In the genomic region with DNA sequence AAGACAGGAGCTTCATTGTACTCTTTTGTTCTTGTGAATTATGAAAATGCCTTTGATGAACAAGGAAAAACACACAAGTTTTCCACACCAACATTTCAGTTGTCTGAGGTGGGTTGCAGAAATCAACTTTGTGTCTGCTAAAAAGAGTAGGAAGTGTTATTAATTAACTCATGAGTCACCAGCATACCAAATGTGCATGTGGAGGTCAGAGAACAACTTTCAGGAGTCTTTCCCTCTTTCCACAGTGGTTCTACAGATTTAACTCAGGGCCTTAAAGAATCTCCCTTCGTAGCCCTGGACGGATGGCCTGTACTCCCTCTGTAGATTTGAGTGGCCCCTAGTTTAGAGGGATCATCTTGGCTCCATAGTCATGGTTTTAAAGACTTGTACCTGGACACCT, we compare ENCODE assay signal across 15 mouse cellular contexts. TPM values are rescaled to one million over a fixed set of nuclear protein-coding genes. Genes with fewer than 3 reads are reported as not detected.
"Had no signal": no experiment of that assay in that cellular context is flagged by ENCODE, and none has a peak within 500 bp of the region (broad histone marks: within the 10 kb centered on the region; RNA-seq: fewer than 3 reads in every experiment).

No protein-coding gene starts in this region.

- H3K27ac ChIP-seq: hindbrain, embryonic 13.5 days; hindbrain, postnatal 0 days; layer of hippocampus, adult 2 months; limb, embryonic 12.5 days; liver, embryonic 13.5 days; lung, embryonic 15.5 days; macrophage; midbrain, embryonic 15.5 days; neural tube, embryonic 12.5 days had no signal

- ATAC-seq: hindbrain, postnatal 0 days; liver, postnatal 0 days; midbrain, embryonic 15.5 days had no signal

- H3K9me3 ChIP-seq: hindbrain, embryonic 13.5 days; limb, embryonic 12.5 days; liver, embryonic 13.5 days; lung, embryonic 15.5 days; midbrain, embryonic 15.5 days; neural tube, embryonic 12.5 days had no signal

- H3K27me3 ChIP-seq: hindbrain, embryonic 13.5 days; midbrain, embryonic 15.5 days; neural tube, embryonic 12.5 days had no signal

- DNase-seq: liver; liver, embryonic 13.5 days; liver, postnatal 0 days; lung, postnatal 14 days; retina, postnatal 1 day; thymus, adult 18-20 months; thymus, postnatal 14 days had no signal

- H3K9ac ChIP-seq: hindbrain, embryonic 13.5 days; limb, embryonic 12.5 days; liver, embryonic 13.5 days; liver, postnatal 0 days; lung, embryonic 15.5 days; midbrain, embryonic 15.5 days; neural tube, embryonic 12.5 days had no signal

- H3K36me3 ChIP-seq: hindbrain, embryonic 13.5 days; limb, embryonic 12.5 days; liver, embryonic 13.5 days; lung, embryonic 15.5 days; midbrain, embryonic 15.5 days; neural tube, embryonic 12.5 days had no signal

- H3K4me2 ChIP-seq: hindbrain, embryonic 13.5 days; limb, embryonic 12.5 days; liver, embryonic 13.5 days; lung, embryonic 15.5 days; midbrain, embryonic 15.5 days; neural tube, embryonic 12.5 days had no signal

- H3K4me3 ChIP-seq: hindbrain, embryonic 13.5 days; layer of hippocampus, adult 2 months; limb, embryonic 12.5 days; liver, embryonic 13.5 days; lung, embryonic 15.5 days; midbrain, embryonic 15.5 days; neural tube, embryonic 12.5 days had no signal

RNA-seq across cellular contexts. Expression of gene Plch1, which starts 4.9 kb away (rescaled TPM):
- polyA plus RNA-seq: macrophage had no signal
